Mouse (Mus musculus) cortical plate, adult 2 months (tissue): Measurements from ENCODE around the gene Cnbd2. TPM values are rescaled to one million over a fixed set of nuclear protein-coding genes. Genes with fewer than 3 reads are reported as not detected.

ENCODE experiments used
- H3K27ac ChIP-seq: fragments of 200-500 bp; 2 replicates; pipeline ENCODE4 v1.5.1; 2012; ENCODE audit warnings: low read length, control low read depth, inconsistent platforms; ENCODE audit not compliant: insufficient read depth
- H3K4me1 ChIP-seq: fragments of 200-500 bp; 2 replicates; pipeline ENCODE4 v1.6.1; 2011; ENCODE audit warnings: low read length; ENCODE audit not compliant: control insufficient read depth, insufficient read depth
- H3K4me3 ChIP-seq: fragments of 200-500 bp; 2 replicates; pipeline ENCODE4 v1.5.1; 2011; ENCODE audit warnings: mild to moderate bottlenecking, low read length, control low read depth; ENCODE audit not compliant: insufficient read depth
- CTCF ChIP-seq: fragments of 200-500 bp; IDR thresholded peaks from 2 replicates; pipeline ENCODE4 v1.5.1; 2011; ENCODE audit warnings: mild to moderate bottlenecking, control low read depth, low read length; ENCODE audit not compliant: insufficient read depth; ENCODE audit errors: extremely low read depth
- POLR2A ChIP-seq: fragments of 200-500 bp; IDR thresholded peaks from 2 replicates; pipeline ENCODE4 v1.6.1; 2011; ENCODE audit warnings: mild to moderate bottlenecking, low read length, control low read depth; ENCODE audit not compliant: insufficient read depth; ENCODE audit errors: extremely low read depth
- polyA plus RNA-seq: library from polyadenylated mRNA; depleted of rRNA; stranded (reverse); fragments of >200 nt; gene quantifications from 2 replicates; pipeline ENCODE4 v1.2.3, GENCODE M21; 2012; rRNA removed

Cnbd2 gene
- polyA plus RNA-seq, 1 experiment = 6.0 TPM

DNA sequence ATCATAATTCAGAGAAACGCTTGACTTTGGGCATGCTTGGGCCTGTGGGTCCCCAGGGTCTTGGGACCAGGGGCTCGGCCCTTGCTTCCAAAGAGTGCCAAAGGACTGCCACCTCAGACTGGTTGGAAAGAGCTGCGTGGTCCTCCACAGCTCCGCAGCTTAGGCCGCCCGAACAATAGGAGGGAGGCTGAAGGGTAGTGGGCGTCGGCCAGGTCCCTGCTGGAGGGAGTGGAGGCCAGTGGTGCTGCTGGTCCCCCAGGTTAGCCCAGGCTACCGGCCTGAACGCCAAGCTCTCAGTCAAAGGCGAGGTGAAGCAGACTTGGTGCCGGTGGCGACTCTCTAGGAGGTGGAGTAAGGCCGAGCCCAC, 108.2 kb downstream of the Cnbd2 start:
- H3K4me1 ChIP-seq = no peaks in the 10 kb centered on the region
- peak overlapping the region; percentile 68 for H3K4me3 ChIP-seq
- H3K27ac ChIP-seq = no peak overlapping the region
- TF ChIP-seq POLR2A (no peak), CTCF (no peak)

DNA sequence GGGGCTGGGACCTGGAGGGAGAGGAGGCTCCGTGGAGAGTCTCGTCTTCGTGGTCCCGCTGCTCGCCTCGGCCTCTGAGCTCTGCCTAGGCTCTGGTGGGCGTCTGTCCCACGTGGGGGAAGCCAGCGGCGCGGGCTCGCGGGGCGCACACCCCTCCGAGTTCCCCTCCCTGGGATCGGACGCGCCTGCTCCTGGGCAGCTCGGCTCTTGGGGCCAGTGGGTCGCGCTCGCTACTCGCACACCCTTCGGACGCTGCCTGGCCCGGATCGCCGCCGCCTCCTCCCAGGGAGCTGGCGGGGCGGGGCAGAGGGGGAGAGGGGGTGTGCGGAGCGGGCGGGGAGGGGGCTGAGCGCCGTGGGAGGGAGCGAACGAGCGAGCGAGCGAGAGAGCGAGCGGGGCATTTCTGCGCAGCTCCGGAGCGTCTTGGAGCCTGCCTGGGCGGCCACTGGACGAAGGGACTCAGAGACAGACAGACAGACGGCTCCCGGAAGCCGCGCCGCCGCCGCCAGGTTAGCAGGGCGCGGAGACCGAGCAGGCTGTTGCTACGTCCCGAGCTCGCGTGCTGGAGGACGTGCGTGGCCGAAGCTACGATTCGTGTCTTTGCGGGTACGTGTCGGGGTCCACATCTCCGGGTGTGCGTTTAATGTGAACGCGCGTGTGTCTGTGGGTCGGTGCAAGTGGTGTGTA, 108.7 kb downstream of the Cnbd2 start, which contains the start of gene Epb41l1:
Epb41l1 (plus strand) TSS at position 216 of the 687 bp plus-strand sequence.
- H3K4me3 ChIP-seq = peak within 1 kb of the TSS; percentile 68
- 0 out of 2 replicates have a peak within 1 kb of the TSS, but pooled peaks have one; percentile 18 for H3K27ac ChIP-seq
- H3K4me1 ChIP-seq = no peaks in the 10 kb centered on the region
- TF ChIP-seq POLR2A = no peak
- no peak for TF ChIP-seq CTCF

DNA sequence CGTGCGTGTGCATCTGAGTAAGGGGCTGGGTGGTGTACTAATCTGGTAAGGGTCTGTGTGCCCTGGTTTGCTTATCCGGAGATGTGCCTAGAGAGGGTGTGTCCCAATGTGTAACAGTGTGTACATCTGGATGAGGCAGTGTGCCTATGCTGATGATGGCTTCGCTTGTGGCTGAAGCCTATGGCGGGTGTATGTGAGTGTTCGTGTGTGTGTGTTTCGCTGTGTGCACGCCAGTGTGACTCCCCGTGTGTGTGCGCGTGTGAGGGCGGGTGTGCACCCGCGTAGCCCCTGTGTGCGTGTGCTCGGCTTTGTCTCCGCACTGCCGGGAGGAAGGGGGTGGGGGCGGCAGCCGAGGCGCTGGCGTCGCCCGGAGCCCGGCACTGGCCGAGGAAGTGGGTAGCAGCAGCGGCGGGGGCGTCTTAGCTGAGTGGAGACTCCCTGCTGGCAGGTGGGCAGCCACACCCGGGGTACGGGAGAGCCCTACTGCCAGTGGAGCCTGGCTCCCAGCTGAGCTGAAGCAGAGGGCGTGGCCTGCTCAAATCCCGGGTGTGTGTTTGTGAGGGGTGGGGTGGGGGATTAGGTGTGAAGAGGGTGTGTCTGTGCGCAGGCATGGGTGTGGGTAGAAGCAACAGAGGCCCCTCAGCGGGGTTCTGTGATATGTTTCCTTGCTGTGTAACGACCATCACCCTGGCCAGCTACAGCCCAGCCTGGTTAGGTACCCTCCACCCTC, 109.4 kb downstream of the Cnbd2 start:
- Histone ChIP-seq H3K27ac (0 out of 2 replicates have a peak overlapping the region, but pooled peaks have one; percentile 18), H3K4me3 (peak overlapping the region; percentile 68), H3K4me1 (no peaks in the 10 kb centered on the region)
- TF ChIP-seq POLR2A (no peak), CTCF (no peak)

DNA sequence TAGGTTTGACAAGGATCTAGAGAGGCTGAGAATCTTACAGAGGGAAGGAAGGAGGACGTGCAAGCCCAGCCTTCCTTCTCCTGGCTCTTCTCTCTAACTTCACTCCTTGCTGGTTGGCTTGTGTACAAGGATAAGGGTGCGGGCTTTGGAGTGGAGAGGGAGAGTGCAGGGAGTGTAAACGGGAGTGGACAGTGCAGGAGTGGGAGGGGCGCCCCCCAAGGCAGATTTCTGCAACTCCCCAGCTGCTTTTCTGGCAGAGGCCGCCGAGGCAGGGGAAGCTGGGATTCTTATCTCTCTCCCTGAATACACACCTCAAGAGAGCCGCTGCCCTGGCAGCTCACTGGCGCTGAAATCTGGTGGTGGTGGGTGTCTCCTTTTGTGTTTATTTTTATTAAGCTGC, 110.5 kb downstream of the Cnbd2 start:
- H3K4me3 ChIP-seq = peak overlapping the region; percentile 68
- TF ChIP-seq POLR2A (no peak), CTCF (no peak)
- no peaks in the 10 kb centered on the region for H3K4me1 ChIP-seq
- no peak overlapping the region for H3K27ac ChIP-seq

DNA sequence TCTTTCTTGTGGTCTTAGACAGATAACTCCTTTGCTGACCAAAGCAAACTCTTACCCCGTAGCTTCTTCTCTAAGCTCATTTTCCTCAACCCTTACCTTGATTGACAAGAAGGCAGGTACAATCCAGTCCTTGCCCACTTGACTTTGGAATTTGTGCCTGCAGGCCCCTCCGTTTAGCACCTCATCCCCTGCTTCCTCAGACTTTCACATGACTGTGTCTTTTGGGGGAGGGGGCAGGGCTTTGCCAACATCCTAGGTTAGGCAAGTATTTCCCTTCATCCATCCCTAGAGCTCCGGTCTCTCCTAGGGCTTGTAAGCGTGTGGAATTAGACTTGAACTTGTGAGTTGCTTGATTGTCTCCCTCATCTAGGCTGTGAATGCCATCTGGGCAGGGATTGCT, 111.6 kb downstream of the Cnbd2 start:
- Histone ChIP-seq H3K27ac (no peak overlapping the region), H3K4me1 (no peaks in the 10 kb centered on the region), H3K4me3 (no peak overlapping the region)
- no peak for TF ChIP-seq POLR2A
- no peak for TF ChIP-seq CTCF

Other genes with a start within 250 kb of the Cnbd2 start
- 5.8 and 6.9 TPM in 2 replicates for gene Spag4, start 247.1 kb upstream of the Cnbd2 start, polyA plus RNA-seq
- 46.7 and 46.8 TPM in 2 replicates for gene Cpne1, start 200.3 kb upstream of the Cnbd2 start, polyA plus RNA-seq
- 7.6 and 9.4 TPM in 2 replicates for gene Rbm12, start 200.3 kb upstream of the Cnbd2 start, polyA plus RNA-seq
- 2.2 and 5.6 TPM in 2 replicates for gene Gm28036, start 185.2 kb upstream of the Cnbd2 start, polyA plus RNA-seq
- gene Romo1, start 168.3 kb upstream of the Cnbd2 start, polyA plus RNA-seq = 247 and 260 TPM in 2 replicates
- 54.9 and 55.9 TPM in 2 replicates for gene Nfs1, start 168.1 kb upstream of the Cnbd2 start, polyA plus RNA-seq
- gene Rbm39, start 132.1 kb upstream of the Cnbd2 start, polyA plus RNA-seq = 131 and 146 TPM in 2 replicates
- gene Phf20, start 115.8 kb upstream of the Cnbd2 start, polyA plus RNA-seq = 29.2 and 30.5 TPM in 2 replicates
- 75.3 and 75.4 TPM in 2 replicates for gene Scand1, start 405 bp downstream of the Cnbd2 start, polyA plus RNA-seq
- 226 and 245 TPM in 2 replicates for gene Epb41l1, start 108.6 kb downstream of the Cnbd2 start, polyA plus RNA-seq
- 30.2 and 30.8 TPM in 2 replicates for gene Aar2, start 235.3 kb downstream of the Cnbd2 start, polyA plus RNA-seq